Mouse (Mus musculus) mouse trophoblast stem cell (cell line): ENCODE data around the gene Mri1.

ENCODE experiments used
- in situ Hi-C, 2 experiments: fragments of 300-500 bp; cut with MseI, MboI; formaldehyde crosslinking; loops; 2 replicates in 1 of 2; 3 replicates in 1 of 2; pipeline ENCODE4 v1.15.1; 2025

The Mri1 gene

GRCm38 (mm10) chr8:84202938-84203917 lies 53.9 kb downstream of the Mri1 start:
- in situ Hi-C loops, result no loop called here

- in situ Hi-C loops, result no loop called here
Measured at GRCm38 (mm10) chr8:84202466-84202865, 54.7 kb downstream of the Mri1 start.

GRCm38 (mm10) chr8:84201545-84202245 lies 55.4 kb downstream of the Mri1 start:
- in situ Hi-C loops, result no loop called here

- in situ Hi-C loops, result no loop called here
Measured at GRCm38 (mm10) chr8:84200652-84201544, 56.2 kb downstream of the Mri1 start.

GRCm38 (mm10) chr8:84200126-84200555 lies 57.0 kb downstream of the Mri1 start:
- in situ Hi-C loops, result no loop called here
